Mouse (Mus musculus): ENCODE results near the gene Gm27021. TPM values are rescaled to one million over a fixed set of nuclear protein-coding genes. Genes with fewer than 3 reads are reported as not detected.

Gm27021 gene
- polyA plus RNA-seq, 1 experiment, result not detected

DNA sequence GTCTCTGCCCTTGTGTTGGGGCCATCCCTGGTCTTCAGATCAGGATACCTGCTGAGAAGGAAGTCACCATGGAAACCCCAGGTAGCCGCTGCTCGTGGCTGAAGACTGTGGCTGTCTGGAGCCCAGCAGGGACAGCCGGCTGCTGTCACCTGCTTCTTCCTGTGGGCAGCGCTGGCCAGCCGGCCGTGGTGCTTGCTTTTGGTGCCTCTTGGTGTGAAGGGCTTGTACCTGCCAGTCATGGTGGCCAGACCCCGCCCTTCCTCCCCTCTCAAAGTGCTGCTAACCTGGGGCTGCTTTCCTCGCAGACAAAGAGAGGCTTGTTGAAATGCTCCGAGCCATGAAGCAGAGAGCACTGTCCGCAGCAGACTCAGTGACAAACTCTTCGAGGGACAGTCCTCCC, 94.0 kb downstream of the Gm27021 start:
- Histone ChIP-seq H3K27ac (ENCODE audit: insufficient read depth, low read depth, low read length) (no peak overlapping the region), H3K4me3 (ENCODE audit: low read depth, low read length) (no peak overlapping the region), H3K4me1 (ENCODE audit: control insufficient read depth, insufficient read depth, insufficient read length, low read length) (no peaks in the 10 kb centered on the region), H3K36me3 (ENCODE audit: control insufficient read depth, insufficient read depth, low read length) (peaks cover 91% of the 10 kb centered on the region), H3K27me3 (ENCODE audit: control insufficient read depth, insufficient read depth, low read length) (no peaks in the 10 kb centered on the region)
- no peak for TF ChIP-seq POLR2A (IDR thresholded peaks at IDR 0.05; ENCODE audit: low read depth, low read length)
- no peak for TF ChIP-seq CTCF (IDR thresholded peaks at IDR 0.05; ENCODE audit: extremely low read depth, insufficient read length, insufficient replicate concordance, low read depth, low read length)
- WGBS, result 88% methylated on average over 11 of the region's 11 CpGs

DNA sequence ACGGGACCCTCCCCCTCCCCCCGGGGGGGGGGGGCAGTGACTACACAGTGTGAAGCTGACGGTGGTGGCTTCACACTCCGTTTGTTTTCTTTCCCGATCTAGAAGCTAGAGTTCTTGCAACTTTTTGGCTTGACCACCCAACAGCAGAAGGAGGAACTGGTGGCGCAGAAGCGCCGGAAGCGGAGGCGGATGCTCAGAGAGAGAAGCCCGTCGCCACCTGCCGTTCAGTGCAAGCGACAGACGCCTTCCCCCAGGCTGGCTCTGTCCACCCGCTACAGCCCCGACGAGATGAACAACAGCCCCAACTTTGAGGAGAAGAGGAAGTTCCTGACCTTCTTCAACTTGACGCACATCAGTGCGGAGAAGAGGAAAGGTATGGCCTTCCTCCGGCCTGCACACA, 95.3 kb downstream of the Gm27021 start:
- Histone ChIP-seq H3K4me1 (ENCODE audit: control insufficient read depth, insufficient read depth, insufficient read length, low read length) (no peaks in the 10 kb centered on the region), H3K4me3 (ENCODE audit: low read depth, low read length) (no peak overlapping the region), H3K27ac (ENCODE audit: insufficient read depth, low read depth, low read length) (no peak overlapping the region), H3K27me3 (ENCODE audit: control insufficient read depth, insufficient read depth, low read length) (no peaks in the 10 kb centered on the region), H3K36me3 (ENCODE audit: control insufficient read depth, insufficient read depth, low read length) (peaks cover 92% of the 10 kb centered on the region)
- TF ChIP-seq POLR2A (IDR thresholded peaks at IDR 0.05; ENCODE audit: low read depth, low read length), result no peak
- no peak for TF ChIP-seq CTCF (IDR thresholded peaks at IDR 0.05; ENCODE audit: extremely low read depth, insufficient read length, insufficient replicate concordance, low read depth, low read length)
- WGBS, result 84% methylated on average over 21 of the region's 21 CpGs

DNA sequence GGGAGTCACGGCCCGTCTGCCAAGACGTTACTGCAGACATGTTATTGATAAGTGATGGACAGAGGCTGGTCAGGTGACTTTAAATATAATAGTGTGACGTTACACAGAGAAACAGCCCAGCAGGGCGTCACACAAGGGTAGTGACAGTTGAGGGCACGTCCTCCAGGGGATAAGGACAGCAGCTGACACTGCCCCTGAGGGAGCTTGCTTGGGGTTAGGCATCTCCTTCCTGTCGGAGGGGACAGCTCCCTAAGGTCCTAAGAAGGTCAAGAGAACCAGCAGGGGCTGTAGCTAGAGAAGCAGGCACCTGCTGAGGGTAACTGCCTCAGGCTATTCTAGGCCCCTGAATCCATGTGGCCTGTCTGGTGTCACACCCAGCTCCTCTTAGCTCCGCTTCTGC, 96.3 kb downstream of the Gm27021 start:
- 93% methylated on average over 8 of the region's 8 CpGs for WGBS
- no peaks in the 10 kb centered on the region for H3K4me1 ChIP-seq (ENCODE audit: control insufficient read depth, insufficient read depth, insufficient read length, low read length)
- no peaks in the 10 kb centered on the region for H3K27me3 ChIP-seq (ENCODE audit: control insufficient read depth, insufficient read depth, low read length)
- H3K36me3 ChIP-seq (ENCODE audit: control insufficient read depth, insufficient read depth, low read length), result peaks cover 92% of the 10 kb centered on the region
- no peak overlapping the region for H3K4me3 ChIP-seq (ENCODE audit: low read depth, low read length)
- TF ChIP-seq CTCF (IDR thresholded peaks at IDR 0.05; ENCODE audit: extremely low read depth, insufficient read length, insufficient replicate concordance, low read depth, low read length) (no peak), POLR2A (IDR thresholded peaks at IDR 0.05; ENCODE audit: low read depth, low read length) (no peak)
- no peak overlapping the region for H3K27ac ChIP-seq (ENCODE audit: insufficient read depth, low read depth, low read length)

DNA sequence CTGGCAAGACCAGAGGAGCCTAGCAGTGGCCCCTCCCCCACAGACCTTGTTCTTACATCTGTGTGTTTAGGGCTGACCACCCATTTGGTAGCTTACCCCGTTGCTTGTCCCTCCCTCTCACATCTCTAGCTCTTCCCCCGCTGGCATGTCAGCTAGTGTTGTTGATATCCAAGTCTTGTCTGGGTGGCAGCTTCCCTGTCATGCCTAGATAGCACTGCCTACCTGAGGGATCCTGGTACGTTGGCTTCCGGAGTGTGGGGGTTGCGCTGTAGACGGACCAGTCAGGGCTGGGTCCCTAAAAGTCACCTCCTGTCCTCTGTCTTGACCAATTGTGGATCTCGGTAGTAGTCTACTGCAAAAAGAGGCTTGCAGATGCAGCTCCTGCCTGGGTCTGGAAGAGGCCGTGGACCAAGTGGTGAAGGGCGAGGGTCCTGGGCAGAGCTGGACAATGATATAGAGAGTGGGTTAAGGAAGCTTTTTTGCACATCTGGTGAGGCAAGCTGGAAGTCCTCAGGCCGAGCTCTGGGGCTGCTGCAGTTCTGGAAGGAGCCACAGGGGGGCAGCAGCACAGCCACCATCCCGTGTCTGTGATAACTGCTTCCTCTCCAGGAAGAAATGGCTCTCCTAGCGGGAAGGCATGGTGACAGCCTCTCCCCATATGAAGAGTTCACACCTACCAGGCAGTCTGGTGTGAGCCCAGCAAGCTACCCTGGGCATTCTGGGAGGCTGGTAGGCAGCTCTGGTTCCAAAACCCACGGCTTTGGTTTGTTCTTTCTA, 97.8 kb downstream of the Gm27021 start:
- no peak overlapping the region for H3K27ac ChIP-seq (ENCODE audit: insufficient read depth, low read depth, low read length)
- peak; percentile 90 for TF ChIP-seq CTCF (IDR thresholded peaks at IDR 0.05; ENCODE audit: extremely low read depth, insufficient read length, insufficient replicate concordance, low read depth, low read length)
- no peak for TF ChIP-seq POLR2A (IDR thresholded peaks at IDR 0.05; ENCODE audit: low read depth, low read length)
- H3K4me1 ChIP-seq (ENCODE audit: control insufficient read depth, insufficient read depth, insufficient read length, low read length), result no peaks in the 10 kb centered on the region
- no peaks in the 10 kb centered on the region for H3K27me3 ChIP-seq (ENCODE audit: control insufficient read depth, insufficient read depth, low read length)
- peaks cover 89% of the 10 kb centered on the region for H3K36me3 ChIP-seq (ENCODE audit: control insufficient read depth, insufficient read depth, low read length)
- no peak overlapping the region for H3K4me3 ChIP-seq (ENCODE audit: low read depth, low read length)
- 59% methylated on average over 13 of the region's 13 CpGs for WGBS

DNA sequence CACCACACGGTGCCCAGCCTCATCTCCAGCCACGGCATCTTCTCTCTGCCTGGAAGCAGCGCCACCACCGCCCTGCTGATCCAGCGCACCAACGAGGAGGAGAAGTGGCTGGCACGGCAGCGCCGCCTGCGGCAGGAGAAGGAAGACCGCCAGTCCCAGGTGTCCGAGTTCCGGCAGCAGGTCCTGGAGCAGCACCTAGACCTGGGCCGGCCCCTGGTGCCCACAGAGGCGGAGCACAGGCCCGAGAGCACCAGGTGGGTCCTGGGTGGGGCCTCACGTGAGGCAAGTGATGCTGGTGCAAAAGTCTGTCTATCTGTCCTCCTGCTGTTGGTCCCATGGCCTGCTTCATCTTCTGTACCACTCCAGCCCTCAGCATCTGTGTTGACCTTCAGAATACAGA, 98.8 kb downstream of the Gm27021 start:
- H3K27me3 ChIP-seq (ENCODE audit: control insufficient read depth, insufficient read depth, low read length), result no peaks in the 10 kb centered on the region
- H3K4me3 ChIP-seq (ENCODE audit: low read depth, low read length), result no peak overlapping the region
- no peak overlapping the region for H3K27ac ChIP-seq (ENCODE audit: insufficient read depth, low read depth, low read length)
- TF ChIP-seq CTCF (IDR thresholded peaks at IDR 0.05; ENCODE audit: extremely low read depth, insufficient read length, insufficient replicate concordance, low read depth, low read length) (no peak), POLR2A (IDR thresholded peaks at IDR 0.05; ENCODE audit: low read depth, low read length) (no peak)
- H3K36me3 ChIP-seq (ENCODE audit: control insufficient read depth, insufficient read depth, low read length), result peaks cover 86% of the 10 kb centered on the region
- WGBS, result 91% methylated on average over 17 of the region's 17 CpGs
- H3K4me1 ChIP-seq (ENCODE audit: control insufficient read depth, insufficient read depth, insufficient read length, low read length), result peaks cover 4% of the 10 kb centered on the region; the same call in 1 of the 2 replicates

DNA sequence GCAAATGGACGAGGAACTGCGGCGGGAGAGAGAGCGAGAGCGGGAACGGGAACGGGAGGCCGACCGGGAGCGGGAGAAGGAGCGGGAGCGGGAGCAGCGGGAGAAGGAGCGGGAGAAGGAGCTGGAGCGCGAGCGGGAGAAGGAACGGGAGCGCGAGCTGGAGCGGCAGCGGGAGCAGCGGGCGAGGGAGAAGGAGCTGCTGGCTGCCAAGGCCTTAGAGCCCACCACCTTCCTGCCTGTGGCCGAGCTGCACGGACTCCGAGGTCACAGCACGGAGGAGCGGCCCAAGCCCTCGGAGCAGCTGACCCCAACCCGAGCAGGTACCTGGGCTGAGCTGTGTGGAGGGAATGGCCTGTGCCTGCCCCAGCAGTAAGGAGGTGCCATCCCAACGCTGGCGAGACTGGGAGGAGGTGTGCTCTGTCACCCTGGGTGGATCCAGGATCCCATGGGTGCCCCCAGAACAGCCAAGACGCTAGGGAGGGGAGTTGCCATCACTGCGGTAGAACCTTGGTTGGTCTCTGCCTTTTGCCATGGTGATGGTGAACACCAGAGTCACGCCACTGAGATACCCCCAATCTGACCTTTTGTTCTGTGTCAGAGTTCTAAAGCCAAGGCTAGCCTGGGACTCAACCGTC, 99.6 kb downstream of the Gm27021 start:
- no peak for TF ChIP-seq CTCF (IDR thresholded peaks at IDR 0.05; ENCODE audit: extremely low read depth, insufficient read length, insufficient replicate concordance, low read depth, low read length)
- TF ChIP-seq POLR2A (IDR thresholded peaks at IDR 0.05; ENCODE audit: low read depth, low read length), result no peak
- H3K4me1 ChIP-seq (ENCODE audit: control insufficient read depth, insufficient read depth, insufficient read length, low read length), result peaks cover 10% of the 10 kb centered on the region
- no peaks in the 10 kb centered on the region for H3K27me3 ChIP-seq (ENCODE audit: control insufficient read depth, insufficient read depth, low read length)
- WGBS, result 97% methylated on average over 37 of the region's 37 CpGs
- peaks cover 84% of the 10 kb centered on the region for H3K36me3 ChIP-seq (ENCODE audit: control insufficient read depth, insufficient read depth, low read length)
- no peak overlapping the region for H3K27ac ChIP-seq (ENCODE audit: insufficient read depth, low read depth, low read length)
- H3K4me3 ChIP-seq (ENCODE audit: low read depth, low read length), result no peak overlapping the region

DNA sequence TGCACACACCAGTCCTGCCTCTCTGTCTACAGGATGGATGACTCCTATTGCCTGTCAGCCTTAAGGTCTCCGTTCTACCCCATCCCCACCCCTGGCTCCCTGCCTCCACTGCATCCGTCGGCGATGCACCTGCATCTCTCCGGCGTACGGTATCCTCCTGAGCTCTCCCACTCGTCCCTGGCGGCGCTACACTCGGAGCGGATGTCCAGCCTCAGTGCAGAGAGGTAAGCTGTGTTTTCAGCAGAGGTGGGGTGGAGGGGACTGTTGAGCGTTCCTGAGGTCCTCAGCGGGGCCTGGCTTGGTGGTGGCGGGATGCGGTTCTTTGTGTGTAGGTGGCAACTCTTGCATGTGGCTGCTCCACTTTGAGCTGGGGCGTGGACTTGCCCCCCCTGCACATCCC, 100.1 kb downstream of the Gm27021 start:
- Histone ChIP-seq H3K27me3 (ENCODE audit: control insufficient read depth, insufficient read depth, low read length) (no peaks in the 10 kb centered on the region), H3K4me3 (ENCODE audit: low read depth, low read length) (no peak overlapping the region), H3K27ac (ENCODE audit: insufficient read depth, low read depth, low read length) (no peak overlapping the region), H3K36me3 (ENCODE audit: control insufficient read depth, insufficient read depth, low read length) (peaks cover 82% of the 10 kb centered on the region), H3K4me1 (ENCODE audit: control insufficient read depth, insufficient read depth, insufficient read length, low read length) (peaks cover 12% of the 10 kb centered on the region)
- TF ChIP-seq CTCF (IDR thresholded peaks at IDR 0.05; ENCODE audit: extremely low read depth, insufficient read length, insufficient replicate concordance, low read depth, low read length) (no peak), POLR2A (IDR thresholded peaks at IDR 0.05; ENCODE audit: low read depth, low read length) (no peak)
- WGBS, result 98% methylated on average over 17 of the region's 17 CpGs
